Mouse (Mus musculus) bone marrow, adult 2 months (tissue): ENCODE measurements around the gene Adck1.

Experiments used
- CTCF ChIP-seq: fragments of 200-500 bp; IDR thresholded peaks from 2 replicates; pipeline ENCODE4 v1.5.1; 2011; ENCODE audit warnings: low read length, control low read depth; ENCODE audit not compliant: control insufficient read depth, insufficient read depth
- POLR2A ChIP-seq: fragments of 200-500 bp; IDR thresholded peaks from 2 replicates; pipeline ENCODE4 v1.6.1; 2011; ENCODE audit warnings: low read depth, mild to moderate bottlenecking, control low read depth, low read length, borderline replicate concordance; ENCODE audit not compliant: control insufficient read depth

DNA sequence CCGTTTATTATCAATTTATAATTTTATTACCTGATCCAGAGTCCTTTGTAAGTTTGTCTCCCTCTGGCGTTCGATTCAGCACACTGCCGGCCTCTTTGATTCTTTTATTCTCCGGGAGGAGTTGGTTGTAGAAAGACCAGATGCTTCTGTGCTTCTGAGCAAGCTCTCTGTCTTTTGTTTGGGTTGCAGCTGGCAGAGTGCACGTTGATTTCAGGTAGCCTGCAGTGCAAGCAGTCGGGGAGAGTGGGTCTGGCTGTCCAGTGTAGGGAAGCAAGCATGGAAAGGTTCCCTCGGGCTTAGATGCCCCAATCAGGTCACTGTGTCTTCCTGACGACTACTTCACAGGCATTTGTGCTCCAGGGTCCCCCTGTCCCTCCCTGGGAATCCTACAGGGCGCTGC is 16.5 kb downstream of the Adck1 start:
- TF ChIP-seq CTCF, result no peak
- TF ChIP-seq POLR2A, result no peak
